Mouse (Mus musculus): ENCODE measurements around the gene Sel1l. TPM values are rescaled to one million over a fixed set of nuclear protein-coding genes. Genes with fewer than 3 reads are reported as not detected.

Sel1l gene
- 72.5 TPM for polyA plus RNA-seq (2017; shearing (Covaris generic))

DNA sequence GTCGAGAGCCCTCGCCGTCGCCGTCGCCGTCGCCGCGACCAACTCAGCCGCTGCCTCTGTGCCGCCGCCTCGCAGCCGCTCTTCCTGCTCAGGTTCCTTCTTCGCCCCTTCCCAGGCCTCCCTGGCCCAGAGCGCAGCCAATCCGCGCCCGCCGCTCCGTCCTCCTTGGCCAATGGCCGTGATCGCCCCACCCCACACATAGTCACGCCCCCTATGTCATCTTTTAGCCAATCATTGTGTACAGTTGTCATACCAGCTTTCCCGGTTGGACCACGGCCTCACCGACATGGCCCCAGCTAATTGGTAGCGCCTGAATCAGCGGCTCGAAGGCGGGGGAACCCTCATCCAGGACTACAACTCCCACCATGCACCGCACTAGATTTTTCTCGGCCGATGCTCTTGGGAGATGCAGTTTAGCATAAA, at the start of gene Sel1l:
Sel1l (minus strand) TSS at position 113 of the 423 bp plus-strand sequence.

DNA sequence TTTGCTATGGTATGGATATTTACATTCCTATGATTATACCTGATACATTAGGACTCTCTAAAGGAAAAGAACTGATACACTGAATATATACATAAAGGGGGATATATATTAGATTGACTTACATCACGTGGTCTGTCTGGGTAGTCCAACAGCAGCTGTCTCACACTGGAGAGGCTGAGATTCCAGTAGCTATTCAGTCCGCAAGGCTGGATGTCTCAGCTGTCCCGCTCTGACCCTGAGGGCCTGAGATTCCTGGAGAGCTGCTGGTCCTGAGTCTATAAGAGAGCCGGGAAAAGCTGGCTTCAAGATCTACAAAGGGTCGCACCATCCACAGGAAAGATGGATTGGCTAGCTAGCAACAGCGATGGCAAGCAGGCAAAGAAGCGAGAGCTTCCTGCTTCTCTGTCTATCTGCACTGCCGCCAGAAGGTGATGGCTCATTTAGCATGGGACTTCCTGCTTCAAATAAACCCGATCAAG, 61.0 kb downstream of the Sel1l start, which contains the start of gene Ston2:
Ston2 (minus strand) TSS at position 429 of the 479 bp plus-strand sequence.

Other genes starting within 250 kb of the Sel1l start
- 2.6 TPM for gene Ston2, start 60.8 kb downstream of the Sel1l start, polyA plus RNA-seq (2017; shearing (Covaris generic))

Data from effector memory CD4-positive, alpha-beta T cell, adult 5 months (primary cell).